Mouse (Mus musculus) CH12F3 (cell line): Measurements from ENCODE around the gene Lrrc26.

ENCODE experiments used
- in situ Hi-C: fragments of 300-500 bp; cut with MboI; formaldehyde crosslinking; loops from 2 replicates; pipeline ENCODE4 v1.14.3; 2020; ENCODE audit warnings: low sequenced_read_pairs

Lrrc26 gene

GRCm38 (mm10) chr2:25265897-25266656 is 23.6 kb upstream of the Lrrc26 start:
- in situ Hi-C loops, result no loop called here

- in situ Hi-C loops, result no loop called here
These were observed 23.0 kb upstream of the Lrrc26 start for GRCm38 (mm10) chr2:25266720-25267119.

- in situ Hi-C loops, result no loop called here
These were observed 22.5 kb upstream of the Lrrc26 start for GRCm38 (mm10) chr2:25267241-25267640.

- in situ Hi-C loops, result no loop called here
These were observed 21.9 kb upstream of the Lrrc26 start for GRCm38 (mm10) chr2:25267746-25268309.

GRCm38 (mm10) chr2:25271827-25272511 is 17.7 kb upstream of the Lrrc26 start, which contains the start of the genes Ssna1 and Anapc2:
TSS of gene Ssna1 (minus strand) at chr2:25272438.
TSS of gene Anapc2 (plus strand) at chr2:25272478.
- in situ Hi-C loops, result no loop called here

GRCm38 (mm10) chr2:25272515-25272914 is 17.2 kb upstream of the Lrrc26 start:
- in situ Hi-C loops, result no loop called here

- in situ Hi-C loops, result no loop called here
These were observed 16.7 kb upstream of the Lrrc26 start for GRCm38 (mm10) chr2:25273010-25273409.

GRCm38 (mm10) chr2:25278928-25279882 is 10.5 kb upstream of the Lrrc26 start:
- in situ Hi-C loops, result no loop called here

- in situ Hi-C loops, result no loop called here
These were observed 4.2 kb upstream of the Lrrc26 start for GRCm38 (mm10) chr2:25285551-25285950.

- in situ Hi-C loops, result no loop called here
These were observed 3.4 kb upstream of the Lrrc26 start for GRCm38 (mm10) chr2:25286314-25286713.

- in situ Hi-C loops, result no loop called here
These were observed 2.7 kb upstream of the Lrrc26 start for GRCm38 (mm10) chr2:25286837-25287636.

GRCm38 (mm10) chr2:25287927-25288649 is 1.6 kb upstream of the Lrrc26 start, which contains the start of gene Tmem210:
TSS of gene Tmem210 (plus strand) at chr2:25288145.
- in situ Hi-C loops, result no loop called here

GRCm38 (mm10) chr2:25288734-25289345 is 875 bp upstream of the Lrrc26 start:
- in situ Hi-C loops, result no loop called here

GRCm38 (mm10) chr2:25290101-25290815 is 543 bp downstream of the Lrrc26 start:
- in situ Hi-C loops, result no loop called here

GRCm38 (mm10) chr2:25290816-25291130 is 1.1 kb downstream of the Lrrc26 start:
- in situ Hi-C loops, result no loop called here

GRCm38 (mm10) chr2:25291184-25292053 is 1.7 kb downstream of the Lrrc26 start:
- in situ Hi-C loops, result no loop called here

GRCm38 (mm10) chr2:25292054-25292544 is 2.4 kb downstream of the Lrrc26 start:
- in situ Hi-C loops, result no loop called here
